Mouse (Mus musculus) hindbrain, postnatal 0 days (tissue): ENCODE measurements at regions not wholly inside any gene's neighbourhood (a gene's known extent, or its start where the extent isn't known, plus 50 kb on each side); places are given as distances from the start of the nearest gene placed in this dataset.

ENCODE experiments used
- ATAC-seq: fragments of 200-750 bp; cut with Nextera tagmentation; 2 replicates; pipeline ENCODE4 v1.8.0; 2017; ENCODE audit warnings: mild to moderate bottlenecking, moderate TSS enrichment, moderate library complexity
- DNase-seq: peaks from one replicate; pipeline ENCODE4 v3.0.0-alpha.2; 2015; ENCODE audit warnings: low spot score
- H3K27ac ChIP-seq: fragments of 300-500 bp; sonication (generic); 2 replicates; pipeline ENCODE4 v1.5.1; 2014; ENCODE audit warnings: mild to moderate bottlenecking
- H3K27me3 ChIP-seq: fragments of 300-500 bp; sonication (generic); 2 replicates; pipeline ENCODE4 v1.6.1; 2014; ENCODE audit warnings: low read length, mixed read lengths; ENCODE audit not compliant: insufficient read depth
- H3K36me3 ChIP-seq: fragments of 300-500 bp; sonication (generic); 2 replicates; pipeline ENCODE4 v1.6.1; 2014; ENCODE audit warnings: low read length, mixed read lengths; ENCODE audit not compliant: insufficient read depth
- H3K4me1 ChIP-seq: fragments of 300-500 bp; sonication (generic); 2 replicates; pipeline ENCODE4 v1.6.1; 2014; ENCODE audit warnings: antibody characterized with exemption, low read length, mixed read lengths; ENCODE audit not compliant: insufficient read depth
- H3K4me2 ChIP-seq: fragments of 300-500 bp; sonication (generic); 2 replicates; pipeline ENCODE4 v1.6.1; 2014; ENCODE audit warnings: low read depth, mild to moderate bottlenecking, low read length, moderate library complexity, mixed read lengths
- H3K4me3 ChIP-seq: fragments of 300-500 bp; sonication (generic); 2 replicates; pipeline ENCODE4 v1.5.1; 2014; ENCODE audit warnings: low read length
- H3K9ac ChIP-seq: fragments of 300-500 bp; sonication (generic); replicated peaks from 2 replicates; pipeline ENCODE4 v1.6.1; 2014; ENCODE audit warnings: mild to moderate bottlenecking, low read length, moderate library complexity, mixed read lengths
- H3K9me3 ChIP-seq: fragments of 300-500 bp; sonication (generic); 2 replicates; pipeline ENCODE4 v1.6.1; 2016; ENCODE audit warnings: low read length, mixed read lengths
- CTCF ChIP-seq: IDR thresholded peaks from 2 replicates; pipeline ENCODE4 v1.5.1; 2016; ENCODE audit warnings: antibody characterized with exemption, control low read depth, low read depth
- WGBS: fragments of 180-500 bp; shearing (Covaris S2); extraction: QIAGEN DNeasy Blood & Tissue Kit; methylation state at CpG from one replicate; pipeline ENCODE4 v1.1.7; 2014; 5-methylcytosine and 5-hydroxymethylcytosine counted together

DNA sequence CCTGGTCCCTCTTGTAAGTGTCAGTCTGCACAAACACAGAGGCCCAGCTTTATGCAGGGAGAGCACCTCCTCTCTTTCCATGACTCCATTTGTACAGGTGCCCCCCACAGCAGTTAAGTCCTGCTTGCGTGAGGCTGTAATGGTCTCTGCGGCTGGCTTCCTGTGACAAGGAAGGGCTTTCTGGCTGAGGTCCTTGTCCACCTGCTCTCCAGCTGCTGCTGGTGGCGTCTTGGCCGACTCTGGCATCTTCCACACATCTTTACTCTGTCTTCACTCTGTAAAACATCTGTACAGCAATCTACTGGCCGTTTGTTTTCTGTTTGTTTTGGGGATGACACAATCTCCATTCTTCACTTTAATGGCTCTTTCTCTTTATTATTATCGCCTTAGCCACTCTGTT lies 60.8 kb downstream of the Rpusd4 start:
- H3K4me1 ChIP-seq = 0 out of 2 replicates have a peak, but pooled peaks cover 4% of the 10 kb centered on the region
- 66% methylated on average over 6 of the region's 6 CpGs for WGBS
- no peak for ATAC-seq
- H3K27ac ChIP-seq = no peak overlapping the region
- H3K9ac ChIP-seq = no peak overlapping the region
- H3K4me2 ChIP-seq = no peak overlapping the region
- TF ChIP-seq CTCF = no peak
- H3K4me3 ChIP-seq = no peak overlapping the region
- H3K36me3 ChIP-seq = no peaks in the 10 kb centered on the region
- no peaks in the 10 kb centered on the region for H3K9me3 ChIP-seq
- peaks cover 27% of the 10 kb centered on the region for H3K27me3 ChIP-seq
- no peak for DNase-seq

DNA sequence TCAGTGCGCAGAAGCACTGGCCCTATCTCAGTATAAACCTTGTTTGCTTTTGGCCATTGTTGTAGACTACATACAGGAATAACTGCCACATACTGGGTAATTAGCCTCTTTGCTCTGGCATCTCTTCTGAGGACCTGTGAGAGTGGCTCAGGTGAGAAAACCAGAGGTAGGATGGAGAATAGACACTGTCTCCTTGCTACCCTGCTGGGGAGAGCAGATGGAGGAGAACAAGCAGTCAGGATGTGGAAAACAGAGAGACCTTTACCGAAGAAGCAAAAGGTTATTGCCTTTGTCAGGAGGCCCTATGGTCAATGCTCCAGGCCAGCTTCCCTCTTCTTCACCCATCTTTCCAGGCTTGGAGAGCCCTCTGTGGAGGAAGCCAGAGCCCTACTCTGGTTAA lies 62.7 kb downstream of the Rpusd4 start:
- Histone ChIP-seq H3K27ac (no peak overlapping the region), H3K27me3 (peaks cover 36% of the 10 kb centered on the region), H3K9ac (no peak overlapping the region), H3K9me3 (no peaks in the 10 kb centered on the region), H3K4me3 (no peak overlapping the region), H3K4me2 (no peak overlapping the region), H3K4me1 (0 out of 2 replicates have a peak, but pooled peaks cover 4% of the 10 kb centered on the region), H3K36me3 (no peaks in the 10 kb centered on the region)
- ATAC-seq (no peak), DNase-seq (no peak)
- 70% methylated on average over 2 of the region's 2 CpGs for WGBS
- TF ChIP-seq CTCF = no peak

DNA sequence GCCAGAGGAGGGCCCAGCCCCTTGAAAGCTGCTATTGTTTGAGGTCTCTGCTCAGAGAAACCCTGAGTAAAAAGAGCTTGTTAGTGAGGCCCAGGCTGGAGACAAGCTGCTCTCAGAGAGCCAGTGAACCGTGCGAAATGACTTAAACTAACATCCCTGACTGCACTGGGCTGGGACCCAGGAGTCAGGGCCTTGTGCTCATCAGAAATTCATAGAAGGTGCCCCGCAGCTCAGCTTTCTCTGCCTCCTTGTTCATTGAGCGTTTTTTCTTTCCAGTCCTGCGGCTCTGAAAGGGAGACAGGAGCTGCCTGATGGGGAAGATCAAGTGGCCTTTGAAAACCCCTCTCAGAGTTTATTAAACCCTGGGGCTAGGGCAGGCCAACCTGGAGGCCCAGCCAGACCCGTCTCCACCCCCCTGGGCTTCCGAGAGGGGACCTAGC lies 63.6 kb downstream of the Rpusd4 start:
- no peak for TF ChIP-seq CTCF
- H3K4me3 ChIP-seq = no peak overlapping the region
- H3K9ac ChIP-seq = no peak overlapping the region
- no peaks in the 10 kb centered on the region for H3K36me3 ChIP-seq
- WGBS = 12% methylated on average over 7 of the region's 7 CpGs
- H3K27me3 ChIP-seq = peaks cover 36% of the 10 kb centered on the region
- H3K4me1 ChIP-seq = 0 out of 2 replicates have a peak, but pooled peaks cover 9% of the 10 kb centered on the region
- H3K9me3 ChIP-seq = no peaks in the 10 kb centered on the region
- peak; percentile 92 for DNase-seq
- no peak overlapping the region for H3K4me2 ChIP-seq
- peak; percentile 90 for ATAC-seq
- H3K27ac ChIP-seq = no peak overlapping the region

DNA sequence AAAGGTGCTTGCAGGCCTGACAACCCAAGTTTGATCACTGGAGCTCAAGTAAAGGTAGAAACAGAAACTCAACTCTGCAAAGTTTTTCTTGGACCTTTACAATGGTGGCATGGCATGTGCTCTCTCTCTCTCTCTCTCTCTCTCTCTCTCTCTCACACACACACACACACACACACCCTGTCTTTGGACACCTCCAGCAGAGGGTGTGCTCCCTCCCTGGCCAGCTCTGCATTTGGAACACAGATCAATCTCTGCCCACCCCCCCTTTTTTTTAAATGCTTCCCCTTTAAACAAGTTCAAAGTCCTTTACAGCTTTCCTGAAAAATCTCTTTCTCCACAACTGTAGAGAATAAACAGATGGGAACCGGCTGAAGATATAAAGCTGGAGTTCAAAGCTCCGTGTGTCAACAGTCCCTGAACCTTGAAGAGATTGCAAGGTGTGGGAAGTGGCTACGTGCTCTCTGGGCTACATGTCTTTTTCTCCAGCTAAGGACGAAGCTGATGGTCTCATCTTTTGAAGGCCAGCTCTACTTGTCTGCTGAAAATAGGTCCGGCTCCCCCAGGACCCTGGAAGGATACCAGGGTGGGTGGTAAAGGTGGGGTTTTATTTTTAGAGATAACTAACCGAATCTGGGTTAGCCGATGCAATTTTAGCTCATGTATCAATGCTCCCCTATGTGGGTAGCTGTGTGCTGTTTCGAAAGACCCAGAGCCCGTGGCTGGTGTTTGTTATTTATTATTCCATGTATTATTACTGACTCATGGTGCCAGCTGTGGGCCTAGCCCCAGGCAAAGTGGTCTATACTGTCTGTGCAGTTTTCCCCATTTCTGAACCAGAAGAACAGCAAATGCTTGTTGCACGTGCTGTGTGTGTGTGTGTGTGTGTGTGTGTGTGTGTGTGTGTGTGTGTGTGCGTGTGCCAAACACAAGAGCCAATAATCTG lies 65.3 kb downstream of the Rpusd4 start:
- ATAC-seq (no peak), DNase-seq (no peak)
- peaks cover 16% of the 10 kb centered on the region; the same call in 1 of the 2 replicates for H3K4me1 ChIP-seq
- peaks cover 22% of the 10 kb centered on the region for H3K27me3 ChIP-seq
- H3K9me3 ChIP-seq = no peaks in the 10 kb centered on the region
- no peak overlapping the region for H3K9ac ChIP-seq
- H3K4me2 ChIP-seq = no peak overlapping the region
- no peaks in the 10 kb centered on the region for H3K36me3 ChIP-seq
- 66% methylated on average over 11 of the region's 11 CpGs for WGBS
- no peak overlapping the region for H3K4me3 ChIP-seq
- no peak overlapping the region for H3K27ac ChIP-seq
- TF ChIP-seq CTCF = no peak

DNA sequence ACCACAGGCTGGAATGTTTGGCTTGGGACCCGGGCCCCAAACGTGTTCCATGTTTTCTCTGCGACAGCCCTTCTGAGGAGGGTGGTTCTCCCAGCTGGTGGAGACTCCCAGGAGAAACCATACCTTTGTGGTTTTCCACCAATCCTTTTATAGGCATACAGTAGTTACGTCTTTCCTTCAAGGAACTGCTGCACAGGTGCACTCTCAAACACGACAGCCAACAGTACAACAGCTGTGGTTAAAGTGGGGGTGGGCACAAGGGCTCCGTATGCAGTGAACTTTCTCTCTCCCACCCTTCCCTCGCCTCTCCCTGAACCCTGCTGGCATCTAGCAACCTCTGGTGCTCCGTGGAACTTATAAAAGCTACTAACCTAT lies 66.0 kb downstream of the Rpusd4 start:
- H3K27ac ChIP-seq = no peak overlapping the region
- H3K9ac ChIP-seq = no peak overlapping the region
- H3K4me3 ChIP-seq = no peak overlapping the region
- H3K36me3 ChIP-seq = no peaks in the 10 kb centered on the region
- no peak for DNase-seq
- no peak for ATAC-seq
- TF ChIP-seq CTCF = no peak
- peaks cover 22% of the 10 kb centered on the region for H3K27me3 ChIP-seq
- peaks cover 16% of the 10 kb centered on the region; the same call in 1 of the 2 replicates for H3K4me1 ChIP-seq
- no peak overlapping the region for H3K4me2 ChIP-seq
- no peaks in the 10 kb centered on the region for H3K9me3 ChIP-seq
- 64% methylated on average over 8 of the region's 8 CpGs for WGBS

DNA sequence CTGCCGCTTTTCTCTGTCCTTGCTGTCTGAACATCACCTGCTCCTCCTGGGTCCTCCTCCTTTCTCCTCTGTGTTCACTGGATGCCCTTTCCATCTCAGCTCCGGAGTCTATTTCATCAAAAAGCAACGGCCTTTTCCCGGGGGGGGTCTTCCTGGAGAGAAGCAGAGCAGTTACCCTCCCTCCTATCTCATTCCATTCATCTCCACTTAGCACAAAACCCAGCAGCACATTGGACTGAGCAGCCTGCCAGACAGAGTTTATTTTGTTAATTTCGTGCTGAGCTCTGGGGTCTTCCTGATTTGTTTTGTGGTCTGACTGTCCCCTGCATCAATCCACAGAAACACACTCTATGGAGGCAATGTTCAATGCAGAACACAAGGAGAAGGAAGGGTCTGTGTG lies 66.9 kb downstream of the Rpusd4 start:
- Histone ChIP-seq H3K27me3 (peaks cover 27% of the 10 kb centered on the region), H3K9me3 (no peaks in the 10 kb centered on the region), H3K27ac (no peak overlapping the region), H3K36me3 (no peaks in the 10 kb centered on the region), H3K4me2 (no peak overlapping the region), H3K4me3 (no peak overlapping the region), H3K9ac (no peak overlapping the region), H3K4me1 (peaks cover 16% of the 10 kb centered on the region; the same call in 1 of the 2 replicates)
- no peak for DNase-seq
- ATAC-seq = no peak
- 61% methylated on average over 5 of the region's 5 CpGs for WGBS
- TF ChIP-seq CTCF = no peak

DNA sequence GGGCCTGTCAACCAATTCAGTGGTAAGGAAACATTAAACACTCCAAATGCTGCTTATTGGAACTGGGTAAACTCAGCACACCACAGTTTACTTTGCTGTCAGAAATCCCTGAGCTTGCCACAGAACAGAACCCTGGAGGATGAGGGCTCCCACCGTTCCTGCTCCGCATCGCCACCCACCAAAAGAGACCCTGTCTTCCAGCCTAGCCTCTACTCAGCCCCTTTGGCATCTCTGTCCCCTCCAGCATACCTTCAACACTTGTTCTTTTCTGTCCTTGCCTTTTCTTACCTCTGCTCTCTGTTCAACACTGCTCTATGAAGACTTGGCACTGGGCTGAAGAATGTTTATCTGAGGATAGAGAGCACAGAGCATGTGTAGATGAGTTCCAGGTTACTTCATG lies 67.5 kb downstream of the Rpusd4 start:
- TF ChIP-seq CTCF = no peak
- DNase-seq (no peak), ATAC-seq (no peak)
- no peak overlapping the region for H3K4me2 ChIP-seq
- peaks cover 15% of the 10 kb centered on the region; the same call in 1 of the 2 replicates for H3K4me1 ChIP-seq
- no peak overlapping the region for H3K27ac ChIP-seq
- no peak overlapping the region for H3K4me3 ChIP-seq
- H3K9ac ChIP-seq = no peak overlapping the region
- H3K27me3 ChIP-seq = peaks cover 31% of the 10 kb centered on the region
- H3K36me3 ChIP-seq = no peaks in the 10 kb centered on the region
- WGBS = 84% methylated on average over 3 of the region's 3 CpGs
- no peaks in the 10 kb centered on the region for H3K9me3 ChIP-seq
